Mouse (Mus musculus) forebrain, embryonic 14.5 days (tissue): Measurements from ENCODE around the gene Tigd2. TPM values are rescaled to one million over a fixed set of nuclear protein-coding genes. Genes with fewer than 3 reads are reported as not detected.
A peak's percentile ranks its signal among the peaks of the same experiment; 100 is the strongest.
"Not testable (repeated sequence)": the region's sequence is repeated elsewhere in the genome, so short reads cannot be mapped to it uniquely, and the experiment has no call there.

Experiments
- ATAC-seq: fragments of 200-750 bp; cut with Nextera tagmentation; 2 replicates; pipeline ENCODE4 v1.8.0; 2017; ENCODE audit warnings: mild to moderate bottlenecking, moderate library complexity
- DNase-seq: peaks from one replicate; pipeline ENCODE4 v3.0.0-alpha.2; 2015; ENCODE audit warnings: low spot score
- H3K27ac ChIP-seq: fragments of 300-500 bp; sonication (generic); 2 replicates; pipeline ENCODE4 v1.5.1; 2014; ENCODE audit warnings: low read depth, mild to moderate bottlenecking, control low read depth, low read length, moderate library complexity
- H3K27me3 ChIP-seq: fragments of 300-500 bp; sonication (generic); replicated peaks from 2 replicates; pipeline ENCODE4 v1.6.1; 2014; ENCODE audit warnings: low read length, control low read depth, mixed read lengths; ENCODE audit not compliant: control insufficient read depth, insufficient read depth
- H3K36me3 ChIP-seq: fragments of 300-500 bp; sonication (generic); 2 replicates; pipeline ENCODE4 v1.6.1; 2014; ENCODE audit warnings: low read length, control low read depth; ENCODE audit not compliant: control insufficient read depth, insufficient read depth
- H3K4me1 ChIP-seq: fragments of 300-500 bp; sonication (generic); 2 replicates; pipeline ENCODE4 v1.6.1; 2014; ENCODE audit warnings: antibody characterized with exemption, low read length, control low read depth; ENCODE audit not compliant: control insufficient read depth, insufficient read depth
- H3K4me2 ChIP-seq: fragments of 300-500 bp; sonication (generic); 2 replicates; pipeline ENCODE4 v1.6.1; 2014; ENCODE audit warnings: mild to moderate bottlenecking, control low read depth, low read length
- H3K4me3 ChIP-seq: fragments of 300-500 bp; sonication (generic); 2 replicates; pipeline ENCODE4 v1.5.1; 2014; ENCODE audit warnings: low read depth, low read length, control low read depth
- H3K9ac ChIP-seq: fragments of 300-500 bp; sonication (generic); 2 replicates; pipeline ENCODE4 v1.6.1; 2014; ENCODE audit warnings: mild to moderate bottlenecking, low read length, control low read depth, moderate library complexity
- H3K9me3 ChIP-seq: fragments of 300-500 bp; sonication (generic); replicated peaks from 2 replicates; pipeline ENCODE4 v1.6.1; 2016; ENCODE audit warnings: low read length, control low read depth, mixed read lengths; ENCODE audit not compliant: control insufficient read depth
- WGBS: fragments of 180-500 bp; shearing (Covaris S2); extraction: QIAGEN DNeasy Blood & Tissue Kit; methylation state at CpG from one replicate; pipeline ENCODE4 v1.1.7; 2014; 5-methylcytosine and 5-hydroxymethylcytosine counted together
- polyA plus RNA-seq: library from polyadenylated mRNA; unstranded; fragments of >200 nt; fragmentation: Nextera tagmentation; extraction: Ambion mirVana; gene quantifications from 2 replicates; pipeline ENCODE4 v1.2.1, GENCODE M21; 2014

Tigd2 gene
- polyA plus RNA-seq, 1 experiment from 2014 or later = 10.2 TPM

DNA sequence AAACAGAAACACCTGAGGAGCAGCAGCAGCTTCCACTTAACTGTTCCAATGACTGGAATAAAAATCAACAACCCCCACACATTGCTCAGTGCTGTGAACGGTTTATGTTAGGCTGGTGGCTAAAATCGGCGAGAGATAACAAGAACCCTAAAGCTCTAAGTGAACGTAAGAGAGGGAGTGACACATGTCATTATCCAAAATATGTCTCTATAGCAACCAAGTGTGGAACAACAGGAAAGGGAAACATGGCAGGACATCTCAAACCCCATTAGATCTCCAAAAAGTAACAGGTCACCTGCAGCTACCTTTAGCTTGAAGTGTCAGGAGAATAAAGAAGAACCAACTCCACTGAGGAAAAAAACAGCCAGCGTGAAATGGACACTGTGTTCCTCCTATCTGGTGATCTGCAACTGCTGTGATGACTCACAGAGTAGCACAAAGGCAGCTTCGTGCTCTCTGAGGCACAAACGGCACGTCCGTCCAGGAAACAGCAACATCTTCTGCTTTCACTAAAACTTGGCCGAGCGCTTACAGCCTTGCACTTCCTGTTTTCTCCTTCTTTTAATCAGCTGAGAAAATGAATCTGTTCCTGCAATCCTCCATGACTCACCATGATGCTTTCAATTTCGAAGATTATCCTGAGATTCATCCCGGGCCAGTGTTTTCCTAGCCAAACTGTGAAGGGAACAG lies 23.5 kb upstream of the Tigd2 start:
- H3K4me1 ChIP-seq = no peaks in the 10 kb centered on the region
- no peak overlapping the region for H3K27ac ChIP-seq
- no peak overlapping the region for H3K4me2 ChIP-seq
- DNase-seq = no peak
- ATAC-seq = no peak
- no peak overlapping the region for H3K9ac ChIP-seq
- no peak overlapping the region for H3K4me3 ChIP-seq
- H3K27me3 ChIP-seq = no peaks in the 10 kb centered on the region
- no peaks in the 10 kb centered on the region for H3K9me3 ChIP-seq
- no peaks in the 10 kb centered on the region for H3K36me3 ChIP-seq
- WGBS = 82% methylated on average over 13 of the region's 13 CpGs

DNA sequence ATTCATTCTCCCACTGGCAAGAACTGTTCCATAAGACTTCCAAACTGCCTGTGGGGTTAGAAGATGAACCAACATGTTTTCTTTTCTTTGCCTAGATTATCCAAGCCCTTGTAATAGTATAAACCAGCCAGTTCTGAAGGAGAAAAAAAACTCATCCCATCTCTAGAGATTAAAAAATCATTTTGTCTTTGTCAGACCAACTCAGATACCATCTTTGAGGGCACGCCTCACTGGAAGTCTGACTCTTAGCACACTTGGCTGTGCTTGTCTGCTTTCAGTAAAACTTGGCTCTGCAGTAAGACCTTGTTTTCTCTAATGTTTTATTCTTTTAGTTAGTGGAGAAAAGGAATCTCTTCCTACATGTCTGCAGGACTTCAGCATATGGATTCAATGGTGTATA lies 18.7 kb upstream of the Tigd2 start:
- no peak overlapping the region for H3K9ac ChIP-seq
- no peak overlapping the region for H3K27ac ChIP-seq
- H3K36me3 ChIP-seq = no peaks in the 10 kb centered on the region
- WGBS = 96% methylated on average over 1 of the region's 1 CpGs
- DNase-seq = no peak
- no peak overlapping the region for H3K4me3 ChIP-seq
- no peak for ATAC-seq
- H3K4me2 ChIP-seq = no peak overlapping the region
- H3K4me1 ChIP-seq = no peaks in the 10 kb centered on the region
- H3K27me3 ChIP-seq = no peaks in the 10 kb centered on the region
- no peaks in the 10 kb centered on the region for H3K9me3 ChIP-seq

DNA sequence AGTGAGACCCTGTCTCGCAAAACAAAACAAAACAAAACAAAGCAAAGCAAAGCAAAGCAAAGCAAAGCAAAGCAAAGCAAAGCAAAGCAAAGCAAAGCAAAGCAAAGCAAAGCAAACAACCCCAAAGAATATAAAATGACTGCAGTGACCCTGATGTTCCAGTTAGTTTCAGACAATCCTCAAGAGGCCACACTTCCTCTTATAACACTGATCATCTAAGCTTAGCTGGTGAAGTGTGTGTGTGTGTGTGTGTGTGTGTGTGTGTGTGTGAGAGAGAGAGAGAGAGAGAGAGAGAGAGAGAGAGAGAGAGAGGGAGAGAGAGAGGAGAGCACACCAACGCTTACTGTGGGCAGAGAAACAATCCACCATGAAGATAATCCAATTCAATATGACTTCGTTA lies 14.2 kb upstream of the Tigd2 start:
- ATAC-seq, H3K36me3 ChIP-seq, H3K27ac ChIP-seq, H3K9ac ChIP-seq, H3K27me3 ChIP-seq, H3K4me3 ChIP-seq, H3K4me2 ChIP-seq, H3K9me3 ChIP-seq, DNase-seq, H3K4me1 ChIP-seq: not testable (repeated sequence)
- 90% methylated on average over 3 of the region's 3 CpGs for WGBS

DNA sequence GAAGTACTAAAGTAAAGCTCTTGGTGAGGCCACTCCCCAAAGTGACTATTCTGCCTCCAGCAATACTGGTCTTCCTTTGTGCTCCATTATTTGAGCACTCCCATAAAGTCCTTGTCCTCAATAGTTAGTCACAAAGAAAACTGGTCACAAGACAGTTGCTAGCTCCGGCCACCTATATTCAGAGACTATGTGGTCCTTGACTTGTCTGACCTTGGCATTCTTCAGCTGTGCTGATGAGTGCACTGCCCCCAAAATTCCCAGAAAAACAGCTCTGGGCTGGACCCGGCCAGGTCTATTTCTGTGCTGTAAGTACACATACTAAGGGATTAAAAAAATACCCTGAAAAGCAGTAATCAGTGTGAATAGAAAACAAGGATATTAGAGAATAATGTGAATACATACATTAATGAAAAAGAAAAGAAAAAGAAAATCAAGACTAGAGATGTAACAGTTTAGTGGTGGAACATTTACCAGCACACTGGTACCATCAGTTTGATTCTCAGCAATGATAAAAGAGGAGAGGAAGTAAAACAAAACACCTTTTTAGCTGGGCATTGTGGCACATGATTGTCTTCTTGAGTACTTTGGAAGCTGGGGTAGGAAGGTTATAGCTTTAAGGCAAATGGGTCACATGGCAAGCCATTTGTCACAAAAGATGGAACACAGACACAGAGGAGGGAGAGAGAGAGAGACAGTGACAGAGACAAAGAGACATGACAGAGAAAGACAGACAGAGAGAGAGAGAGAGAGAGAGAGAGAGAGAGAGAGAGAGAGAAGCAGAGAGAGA lies 12.6 kb upstream of the Tigd2 start:
- Histone ChIP-seq H3K27me3 (no peaks in the 10 kb centered on the region), H3K36me3 (no peaks in the 10 kb centered on the region), H3K4me3 (no peak overlapping the region), H3K4me1 (no peaks in the 10 kb centered on the region), H3K9me3 (no peaks in the 10 kb centered on the region), H3K9ac (no peak overlapping the region), H3K4me2 (no peak overlapping the region), H3K27ac (no peak overlapping the region)
- ATAC-seq (no peak), DNase-seq (no peak)
- WGBS = 63% methylated on average over 2 of the region's 2 CpGs

DNA sequence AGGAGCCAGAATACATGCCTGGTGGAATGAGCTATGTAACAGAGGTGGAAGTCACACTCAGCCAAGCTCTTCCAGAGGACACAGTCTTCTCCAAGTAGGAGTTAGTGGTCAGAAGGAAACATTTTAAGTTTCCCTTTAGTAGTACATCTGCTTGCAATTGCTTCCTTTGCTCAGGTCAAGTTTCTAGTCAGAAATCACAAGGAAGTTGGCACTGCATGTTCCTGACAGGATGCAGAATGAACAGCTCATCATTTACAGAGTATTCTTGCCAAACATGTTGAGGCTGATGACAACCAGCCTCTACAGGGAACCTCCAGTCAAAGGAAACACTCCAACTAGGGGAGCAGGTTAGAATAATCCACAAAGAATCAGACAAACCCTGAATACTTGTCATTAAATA lies 11.9 kb upstream of the Tigd2 start:
- Histone ChIP-seq H3K4me1 (no peaks in the 10 kb centered on the region), H3K27ac (no peak overlapping the region), H3K27me3 (no peaks in the 10 kb centered on the region), H3K36me3 (no peaks in the 10 kb centered on the region), H3K4me3 (no peak overlapping the region), H3K4me2 (no peak overlapping the region), H3K9me3 (no peaks in the 10 kb centered on the region), H3K9ac (no peak overlapping the region)
- ATAC-seq (no peak), DNase-seq (no peak)

DNA sequence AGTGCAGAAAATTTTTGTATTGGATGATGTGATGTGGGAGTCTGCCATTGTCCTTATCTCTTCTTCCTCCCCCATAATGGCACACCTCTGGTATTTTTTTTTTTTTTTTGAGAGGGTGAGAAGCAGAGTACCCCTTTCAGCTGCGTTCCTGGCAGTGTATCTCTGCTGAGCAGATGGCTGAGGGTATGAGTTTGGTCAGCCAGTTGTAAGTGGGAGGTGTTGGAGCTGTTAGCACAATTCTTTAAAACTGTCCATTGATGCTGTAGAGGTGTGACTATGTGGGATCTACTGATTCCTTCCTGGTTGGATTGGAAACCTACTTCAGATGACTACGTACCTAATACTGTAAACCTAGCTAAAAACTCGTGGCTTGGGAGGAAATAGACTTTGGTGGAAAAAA lies 10.3 kb upstream of the Tigd2 start:
- DNase-seq (no peak), ATAC-seq (no peak)
- H3K9ac ChIP-seq = no peak overlapping the region
- H3K4me3 ChIP-seq = no peak overlapping the region
- no peaks in the 10 kb centered on the region for H3K9me3 ChIP-seq
- no peak overlapping the region for H3K27ac ChIP-seq
- H3K4me2 ChIP-seq = no peak overlapping the region
- 74% methylated on average over 3 of the region's 3 CpGs for WGBS
- no peaks in the 10 kb centered on the region for H3K27me3 ChIP-seq
- no peaks in the 10 kb centered on the region for H3K4me1 ChIP-seq
- H3K36me3 ChIP-seq = no peaks in the 10 kb centered on the region

DNA sequence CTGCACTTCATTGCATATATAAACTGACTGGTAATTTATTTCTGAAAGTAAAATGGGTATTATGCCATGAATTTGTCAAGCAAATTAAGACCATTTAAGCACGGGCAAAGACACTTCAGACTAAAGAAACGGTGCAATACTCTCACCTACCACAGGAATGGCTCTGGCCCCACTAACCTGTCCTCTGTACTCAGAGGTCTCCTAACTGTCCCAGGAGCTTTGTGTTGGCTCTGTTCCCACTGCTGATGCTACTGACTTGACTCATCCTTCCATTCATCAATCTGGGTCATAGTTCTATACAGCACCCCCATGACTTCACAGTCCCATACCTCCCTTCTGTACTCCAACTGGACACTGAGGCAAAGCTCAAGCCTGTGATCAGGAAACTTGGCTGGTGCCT lies 9.6 kb upstream of the Tigd2 start:
- no peak for DNase-seq
- H3K9me3 ChIP-seq = no peaks in the 10 kb centered on the region
- no peak overlapping the region for H3K4me3 ChIP-seq
- H3K27me3 ChIP-seq = no peaks in the 10 kb centered on the region
- no peaks in the 10 kb centered on the region for H3K4me1 ChIP-seq
- H3K27ac ChIP-seq = no peak overlapping the region
- 83% methylated on average over 2 of the region's 2 CpGs for WGBS
- no peak overlapping the region for H3K9ac ChIP-seq
- no peaks in the 10 kb centered on the region for H3K36me3 ChIP-seq
- H3K4me2 ChIP-seq = no peak overlapping the region
- no peak for ATAC-seq

DNA sequence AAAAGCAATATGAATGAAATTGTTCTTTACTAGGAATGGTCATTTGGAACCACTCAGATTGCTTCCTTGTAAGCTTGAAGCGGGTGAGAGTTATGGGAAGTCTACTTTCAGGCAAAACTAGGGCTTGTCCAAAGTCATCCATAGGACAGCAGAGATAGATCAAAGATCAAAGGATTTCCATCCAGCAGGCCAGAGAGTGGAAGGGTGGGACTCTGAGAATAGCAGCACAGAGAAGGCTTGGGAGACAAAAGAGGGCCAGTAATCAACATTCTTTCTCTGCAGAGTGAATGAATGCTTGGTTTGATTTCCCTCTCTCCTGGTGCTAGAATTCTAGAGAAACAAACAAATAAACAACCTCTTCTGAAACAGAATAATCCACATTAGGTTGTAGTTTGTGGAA lies 1.1 kb upstream of the Tigd2 start:
- 100% methylated on average over 1 of the region's 1 CpGs for WGBS
- Histone ChIP-seq H3K4me2 (no peak overlapping the region), H3K9ac (no peak overlapping the region), H3K4me1 (peaks cover 5% of the 10 kb centered on the region; the same call in 1 of the 2 replicates), H3K36me3 (no peaks in the 10 kb centered on the region), H3K27me3 (no peaks in the 10 kb centered on the region), H3K27ac (no peak overlapping the region), H3K9me3 (no peaks in the 10 kb centered on the region), H3K4me3 (no peak overlapping the region)
- ATAC-seq (no peak), DNase-seq (no peak)

DNA sequence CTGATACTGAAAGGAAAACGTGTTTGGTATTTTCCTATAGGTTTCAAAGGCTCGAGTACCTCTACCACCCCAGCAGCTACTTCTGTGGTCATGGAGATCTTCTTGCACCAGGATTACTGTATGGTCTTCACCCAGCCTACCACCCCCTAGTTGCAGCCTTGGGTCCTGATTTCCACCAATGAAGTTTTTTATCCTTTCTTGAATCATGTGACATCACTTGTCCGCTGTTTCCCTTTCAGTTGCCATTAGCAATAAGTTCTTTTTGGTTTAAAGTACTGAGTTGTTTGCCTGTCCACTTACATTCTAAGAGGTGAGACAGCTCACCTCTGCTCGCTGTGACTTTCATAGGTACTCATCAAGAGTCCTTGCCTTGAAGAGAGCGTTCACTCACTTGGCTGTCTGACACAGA lies 633 bp downstream of the Tigd2 start:
- H3K9ac ChIP-seq = peak overlapping the region; percentile 91
- no peaks in the 10 kb centered on the region for H3K27me3 ChIP-seq
- no peaks in the 10 kb centered on the region for H3K36me3 ChIP-seq
- H3K4me2 ChIP-seq = peak overlapping the region; percentile 64
- H3K4me1 ChIP-seq = peaks cover 5% of the 10 kb centered on the region; the same call in 1 of the 2 replicates
- 43% methylated on average over 5 of the region's 5 CpGs for WGBS
- no peak; the same call in 1 of the 2 replicates for ATAC-seq
- peak; percentile 32 for DNase-seq
- H3K4me3 ChIP-seq = peak overlapping the region; percentile 72
- H3K9me3 ChIP-seq = no peaks in the 10 kb centered on the region
- peak overlapping the region; percentile 72; the same call in 1 of the 2 replicates for H3K27ac ChIP-seq
